17 mouse cellular contexts compared by ENCODE assay signal in the genomic region with DNA sequence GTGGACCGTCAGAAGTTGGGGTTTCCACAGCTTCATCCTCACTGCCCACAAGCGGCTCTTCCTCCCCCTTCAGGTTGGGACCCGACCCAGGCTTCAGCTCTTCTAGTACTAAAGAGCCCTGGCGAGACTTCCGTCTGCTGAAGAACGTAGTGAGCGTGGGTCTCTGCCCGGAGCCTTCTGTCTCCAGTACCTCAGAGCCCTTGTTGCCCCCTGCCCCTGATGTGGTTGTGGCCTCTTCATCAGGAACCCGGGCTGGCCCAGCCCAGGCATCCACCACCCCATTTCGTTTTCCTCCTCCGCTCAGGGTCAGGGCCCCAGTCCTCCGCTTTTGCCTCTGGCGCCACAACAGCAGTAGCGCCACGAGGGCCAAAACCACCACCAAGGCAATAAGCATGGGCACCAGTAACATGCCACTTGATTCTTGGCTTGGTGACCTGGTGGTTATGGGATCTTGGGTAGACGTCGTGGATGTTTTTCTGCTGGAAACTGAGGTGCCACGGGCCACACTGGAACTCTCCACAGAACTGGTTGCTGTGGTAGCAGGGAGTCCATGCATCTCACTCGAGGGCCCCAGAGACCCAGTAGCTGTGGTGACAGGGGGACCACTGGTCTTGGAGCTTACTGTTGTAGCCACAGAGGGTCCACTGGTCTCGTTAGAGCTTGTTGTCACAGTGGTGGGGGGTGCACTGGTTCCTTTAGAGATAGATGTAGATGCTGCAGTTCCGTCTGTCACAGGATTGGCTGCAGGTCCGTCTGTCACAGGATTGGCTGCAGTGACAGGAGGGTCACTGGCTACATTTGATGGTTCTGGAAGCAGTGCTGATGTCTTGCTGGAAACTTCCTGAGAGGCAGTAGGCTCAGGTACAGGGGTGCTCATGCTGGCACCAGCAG. TPM values are rescaled to one million over a fixed set of nuclear protein-coding genes. Genes with fewer than 3 reads are reported as not detected.
A peak's percentile ranks its signal among the peaks of the same experiment; 100 is the strongest.
DNase-seq lines count a peak whose midpoint lies in the region; ATAC-seq and TF ChIP-seq lines count a peak whose summit lies in the region.
"Had no signal": no experiment of that assay in that cellular context is flagged by ENCODE, and none has a peak within 500 bp of the region (broad histone marks: within the 10 kb centered on the region; RNA-seq: fewer than 3 reads in every experiment).

No protein-coding gene starts in this region.

- no peak for ATAC-seq in hindbrain, embryonic 11.5 days (ENCODE audit: low FRiP score)
- no peak for ATAC-seq in liver, postnatal 0 days
- no peak for ATAC-seq in intestine, embryonic 16.5 days
- no peak for ATAC-seq in heart, embryonic 12.5 days (ENCODE audit: insufficient number of reproducible peaks, low FRiP score)
- ATAC-seq: forebrain, embryonic 16.5 days; midbrain, embryonic 16.5 days had no signal

- WGBS in hindbrain, embryonic 10.5 days, result 86% methylated on average over 22 of the region's 22 CpGs
- WGBS in hindbrain, embryonic 11.5 days, result 87% methylated on average over 22 of the region's 22 CpGs
- WGBS in bone marrow, adult 2 months, result 5% methylated on average over 22 of the region's 22 CpGs
- 47% methylated on average over 22 of the region's 22 CpGs for WGBS in liver, postnatal 0 days (ENCODE audit: insufficient replicate concordance)
- WGBS in intestine, embryonic 16.5 days, result 82% methylated on average over 22 of the region's 22 CpGs
- WGBS in heart, embryonic 12.5 days, result 74% methylated on average over 22 of the region's 22 CpGs

- no peak overlapping the region for H3K4me3 ChIP-seq in hindbrain, embryonic 10.5 days
- no peak overlapping the region for H3K4me3 ChIP-seq in hindbrain, embryonic 11.5 days (ENCODE audit: low read depth, low read length)
- H3K4me3 ChIP-seq in bone marrow, adult 2 months (replicated peaks; ENCODE audit: control insufficient read depth, low read depth, low read length), result peak overlapping the region; percentile 63
- H3K4me3 ChIP-seq in liver, postnatal 0 days (ENCODE audit: low read depth, low read length), result peak overlapping the region; percentile 40
- no peak overlapping the region for H3K4me3 ChIP-seq in intestine, embryonic 16.5 days (ENCODE audit: low read length)
- no peak overlapping the region for H3K4me3 ChIP-seq in heart, embryonic 12.5 days
- H3K4me3 ChIP-seq: embryonic facial prominence, embryonic 13.5 days had no signal

- no peak for DNase-seq in hindbrain, embryonic 10.5 days (ENCODE audit: low spot score)
- no peak for DNase-seq in hindbrain, embryonic 11.5 days (ENCODE audit: low spot score)
- no peak for DNase-seq in liver, postnatal 0 days
- DNase-seq in thymus, postnatal 10 days (ENCODE audit: low spot score in 2 of 2), result peak; percentile 26 to 35
- DNase-seq in layer of hippocampus, adult 9-11 months, result no peak
- DNase-seq: cerebellum, adult 9-11 months; gastrocnemius, postnatal 14 days; heart, postnatal 10 days; kidney, postnatal 10 days; lung, adult 2 months; right cerebral cortex, postnatal 25 days had no signal

- 0 out of 2 replicates have a peak overlapping the region, but pooled peaks have one; percentile 26 for H3K27ac ChIP-seq in hindbrain, embryonic 10.5 days
- H3K27ac ChIP-seq in hindbrain, embryonic 11.5 days (ENCODE audit: low read depth, low read length), result no peak overlapping the region
- H3K27ac ChIP-seq in bone marrow, adult 2 months (ENCODE audit: control insufficient read depth, insufficient read depth, low read depth, low read length, poor library complexity), result peak overlapping the region; percentile 75
- peak overlapping the region; percentile 78 for H3K27ac ChIP-seq in liver, postnatal 0 days (ENCODE audit: low read depth)
- H3K27ac ChIP-seq in intestine, embryonic 16.5 days (ENCODE audit: low read length), result no peak overlapping the region
- no peak overlapping the region for H3K27ac ChIP-seq in heart, embryonic 12.5 days (ENCODE audit: poor library complexity, severe bottlenecking)
- H3K27ac ChIP-seq: embryonic facial prominence, embryonic 13.5 days had no signal

- no peaks in the 10 kb centered on the region for H3K9me3 ChIP-seq in hindbrain, embryonic 10.5 days
- no peaks in the 10 kb centered on the region for H3K9me3 ChIP-seq in hindbrain, embryonic 11.5 days (ENCODE audit: control insufficient read depth, low read length)
- no peaks in the 10 kb centered on the region for H3K9me3 ChIP-seq in liver, postnatal 0 days (ENCODE audit: low read length)
- H3K9me3 ChIP-seq in intestine, embryonic 16.5 days (ENCODE audit: control insufficient read depth, low read length), result no peaks in the 10 kb centered on the region
- H3K9me3 ChIP-seq in heart, embryonic 12.5 days (replicated peaks), result no peaks in the 10 kb centered on the region
- H3K9me3 ChIP-seq: embryonic facial prominence, embryonic 13.5 days had no signal

- H3K4me1 ChIP-seq in hindbrain, embryonic 10.5 days (replicated peaks), result peaks cover 23% of the 10 kb centered on the region
- no peaks in the 10 kb centered on the region for H3K4me1 ChIP-seq in hindbrain, embryonic 11.5 days (replicated peaks; ENCODE audit: control insufficient read depth, insufficient read depth, low read length)
- H3K4me1 ChIP-seq in bone marrow, adult 2 months (ENCODE audit: control insufficient read depth, insufficient read depth, low read length), result peaks cover 15% of the 10 kb centered on the region; the same call in 1 of the 2 replicates
- H3K4me1 ChIP-seq in liver, postnatal 0 days (ENCODE audit: insufficient read depth), result peaks cover 41% of the 10 kb centered on the region
- no peaks in the 10 kb centered on the region for H3K4me1 ChIP-seq in intestine, embryonic 16.5 days (ENCODE audit: control insufficient read depth, insufficient read depth, low read length)
- no peaks in the 10 kb centered on the region for H3K4me1 ChIP-seq in heart, embryonic 12.5 days (replicated peaks)
- H3K4me1 ChIP-seq: embryonic facial prominence, embryonic 13.5 days had no signal

- no peak for TF ChIP-seq CTCF in bone marrow, adult 2 months (IDR thresholded peaks at IDR 0.05; ENCODE audit: control insufficient read depth, insufficient read depth, low read length)
- no peak for TF ChIP-seq CTCF in liver, postnatal 0 days (IDR thresholded peaks at IDR 0.05; ENCODE audit: low read depth)

- no peak; the same call in 1 of the 2 replicates for TF ChIP-seq POLR2A in bone marrow, adult 2 months (IDR thresholded peaks at IDR 0.05; ENCODE audit: borderline replicate concordance, control insufficient read depth, low read depth, low read length)

- H3K4me2 ChIP-seq in hindbrain, embryonic 11.5 days (replicated peaks; ENCODE audit: low read depth, low read length), result no peak overlapping the region
- H3K4me2 ChIP-seq in liver, postnatal 0 days (ENCODE audit: low read depth, low read length), result peak overlapping the region; percentile 79
- no peak overlapping the region for H3K4me2 ChIP-seq in intestine, embryonic 16.5 days (ENCODE audit: low read depth, low read length)
- H3K4me2 ChIP-seq in heart, embryonic 12.5 days, result no peak overlapping the region
- H3K4me2 ChIP-seq: embryonic facial prominence, embryonic 13.5 days had no signal

- no peak overlapping the region for H3K9ac ChIP-seq in hindbrain, embryonic 11.5 days (ENCODE audit: low read depth, low read length)
- peak overlapping the region; percentile 52 for H3K9ac ChIP-seq in liver, postnatal 0 days (replicated peaks)
- H3K9ac ChIP-seq in intestine, embryonic 16.5 days (ENCODE audit: low read depth, low read length), result no peak overlapping the region
- no peak overlapping the region for H3K9ac ChIP-seq in heart, embryonic 12.5 days
- H3K9ac ChIP-seq: embryonic facial prominence, embryonic 13.5 days had no signal

- no peaks in the 10 kb centered on the region for H3K36me3 ChIP-seq in hindbrain, embryonic 10.5 days
- no peaks in the 10 kb centered on the region for H3K36me3 ChIP-seq in hindbrain, embryonic 11.5 days (ENCODE audit: control insufficient read depth, insufficient read depth, low read length)
- no peaks in the 10 kb centered on the region for H3K36me3 ChIP-seq in liver, postnatal 0 days (replicated peaks; ENCODE audit: insufficient read depth, low read length)
- no peaks in the 10 kb centered on the region for H3K36me3 ChIP-seq in intestine, embryonic 16.5 days (ENCODE audit: control insufficient read depth, insufficient read depth, low read length)
- no peaks in the 10 kb centered on the region for H3K36me3 ChIP-seq in heart, embryonic 12.5 days
- H3K36me3 ChIP-seq: embryonic facial prominence, embryonic 13.5 days had no signal

- H3K27me3 ChIP-seq in hindbrain, embryonic 10.5 days (ENCODE audit: insufficient read depth, poor library complexity, severe bottlenecking), result peaks cover 8% of the 10 kb centered on the region; the same call in 1 of the 2 replicates
- no peaks in the 10 kb centered on the region for H3K27me3 ChIP-seq in hindbrain, embryonic 11.5 days (ENCODE audit: control insufficient read depth, insufficient read depth, low read length)
- no peaks in the 10 kb centered on the region for H3K27me3 ChIP-seq in liver, postnatal 0 days (ENCODE audit: insufficient read depth, low read length)
- no peaks in the 10 kb centered on the region for H3K27me3 ChIP-seq in intestine, embryonic 16.5 days (replicated peaks; ENCODE audit: control insufficient read depth, insufficient read depth, low read length)
- 0 out of 2 replicates have a peak, but pooled peaks cover 5% of the 10 kb centered on the region for H3K27me3 ChIP-seq in heart, embryonic 12.5 days (replicated peaks)
- H3K27me3 ChIP-seq: embryonic facial prominence, embryonic 13.5 days had no signal

- no peak for TF ChIP-seq EP300 in liver, postnatal 0 days (IDR thresholded peaks at IDR 0.05; ENCODE audit: low read depth)

RNA-seq across cellular contexts. Expression of a gene that starts 1.2 kb away (rescaled TPM):
- polyA plus RNA-seq in hindbrain, embryonic 10.5 days (2016; fragmentation: Nextera tagmentation; extraction: Ambion mirVana), result not detected in 2 replicates
- polyA plus RNA-seq in hindbrain, embryonic 11.5 days (2014; fragmentation: Nextera tagmentation; extraction: Ambion mirVana), result 0.07 and 0.08 TPM in 2 replicates
- polyA plus RNA-seq in bone marrow, adult 2 months (2011; ENCODE audit: insufficient read depth, insufficient read length, low replicate concordance, missing spikeins), result 29.7 and 49.2 TPM in 2 replicates
- 4.9 and 5.6 TPM in 2 replicates for polyA plus RNA-seq in liver, postnatal 0 days (2015; fragmentation: Nextera tagmentation; extraction: Ambion mirVana)
- polyA plus RNA-seq in intestine, embryonic 16.5 days (2015; fragmentation: Nextera tagmentation; extraction: Ambion mirVana), result 0.26 and 0.42 TPM in 2 replicates
- 0.17 and 0.31 TPM in 2 replicates for polyA plus RNA-seq in heart, embryonic 12.5 days (2016; fragmentation: Nextera tagmentation; extraction: Ambion mirVana)
- polyA plus RNA-seq: midbrain, embryonic 16.5 days had no signal

RNA-seq across cellular contexts. Expression of a gene that starts 14.4 kb away (rescaled TPM):
- polyA plus RNA-seq in hindbrain, embryonic 10.5 days (2016; fragmentation: Nextera tagmentation; extraction: Ambion mirVana), result 2.6 and 4.9 TPM in 2 replicates
- 1.7 and 2.0 TPM in 2 replicates for polyA plus RNA-seq in hindbrain, embryonic 11.5 days (2014; fragmentation: Nextera tagmentation; extraction: Ambion mirVana)
- 1.4 and 10.6 TPM in 2 replicates for polyA plus RNA-seq in bone marrow, adult 2 months (2011; ENCODE audit: insufficient read depth, insufficient read length, low replicate concordance, missing spikeins)
- 148 and 151 TPM in 2 replicates for polyA plus RNA-seq in liver, postnatal 0 days (2015; fragmentation: Nextera tagmentation; extraction: Ambion mirVana)
- 4.9 and 6.8 TPM in 2 replicates for polyA plus RNA-seq in intestine, embryonic 16.5 days (2015; fragmentation: Nextera tagmentation; extraction: Ambion mirVana)
- 5.7 and 6.1 TPM in 2 replicates for polyA plus RNA-seq in heart, embryonic 12.5 days (2016; fragmentation: Nextera tagmentation; extraction: Ambion mirVana)

RNA-seq across cellular contexts. Expression of a gene that starts 45.3 kb away (rescaled TPM):
- 0.80 and 0.81 TPM in 2 replicates for polyA plus RNA-seq in hindbrain, embryonic 10.5 days (2016; fragmentation: Nextera tagmentation; extraction: Ambion mirVana)
- 1.0 and 1.3 TPM in 2 replicates for polyA plus RNA-seq in hindbrain, embryonic 11.5 days (2014; fragmentation: Nextera tagmentation; extraction: Ambion mirVana)
- 13.6 and 36.8 TPM in 2 replicates for polyA plus RNA-seq in bone marrow, adult 2 months (2011; ENCODE audit: insufficient read depth, insufficient read length, low replicate concordance, missing spikeins)
- polyA plus RNA-seq in liver, postnatal 0 days (2015; fragmentation: Nextera tagmentation; extraction: Ambion mirVana), result 7.6 and 8.1 TPM in 2 replicates
- 7.4 and 7.7 TPM in 2 replicates for polyA plus RNA-seq in intestine, embryonic 16.5 days (2015; fragmentation: Nextera tagmentation; extraction: Ambion mirVana)
- 0.54 and 1.3 TPM in 2 replicates for polyA plus RNA-seq in heart, embryonic 12.5 days (2016; fragmentation: Nextera tagmentation; extraction: Ambion mirVana)

RNA-seq across cellular contexts. Expression of a gene that starts 49.3 kb away (rescaled TPM):
- not detected in 2 replicates for polyA plus RNA-seq in hindbrain, embryonic 10.5 days (2016; fragmentation: Nextera tagmentation; extraction: Ambion mirVana)
- polyA plus RNA-seq in hindbrain, embryonic 11.5 days (2014; fragmentation: Nextera tagmentation; extraction: Ambion mirVana), result not detected in 2 replicates
- polyA plus RNA-seq in bone marrow, adult 2 months (2011; ENCODE audit: insufficient read depth, insufficient read length, low replicate concordance, missing spikeins), result 3.1 TPM in 1 of 2 replicates, not detected in the other
- polyA plus RNA-seq in liver, postnatal 0 days (2015; fragmentation: Nextera tagmentation; extraction: Ambion mirVana), result 0.59 and 1.8 TPM in 2 replicates
- polyA plus RNA-seq in intestine, embryonic 16.5 days (2015; fragmentation: Nextera tagmentation; extraction: Ambion mirVana), result 37.2 and 69.9 TPM in 2 replicates
- not detected in 2 replicates for polyA plus RNA-seq in heart, embryonic 12.5 days (2016; fragmentation: Nextera tagmentation; extraction: Ambion mirVana)
- polyA plus RNA-seq: embryonic facial prominence, embryonic 13.5 days; forebrain, embryonic 16.5 days; midbrain, embryonic 16.5 days had no signal

RNA-seq across cellular contexts. Expression of a gene that starts 59.4 kb away (rescaled TPM):
- 94.4 and 96.0 TPM in 2 replicates for polyA plus RNA-seq in hindbrain, embryonic 10.5 days (2016; fragmentation: Nextera tagmentation; extraction: Ambion mirVana)
- 64.7 and 76.2 TPM in 2 replicates for polyA plus RNA-seq in hindbrain, embryonic 11.5 days (2014; fragmentation: Nextera tagmentation; extraction: Ambion mirVana)
- polyA plus RNA-seq in bone marrow, adult 2 months (2011; ENCODE audit: insufficient read depth, insufficient read length, low replicate concordance, missing spikeins), result 46.6 and 64.1 TPM in 2 replicates
- polyA plus RNA-seq in liver, postnatal 0 days (2015; fragmentation: Nextera tagmentation; extraction: Ambion mirVana), result 11.5 and 14.0 TPM in 2 replicates
- 42.2 and 43.3 TPM in 2 replicates for polyA plus RNA-seq in intestine, embryonic 16.5 days (2015; fragmentation: Nextera tagmentation; extraction: Ambion mirVana)
- 50.5 and 51.5 TPM in 2 replicates for polyA plus RNA-seq in heart, embryonic 12.5 days (2016; fragmentation: Nextera tagmentation; extraction: Ambion mirVana)

Comparison
In these comparisons a context has a peak if more than half of its experiments do, and no peak if none do; other contexts are left out.
1. H3K27ac ChIP-seq: peak in hindbrain, embryonic 10.5 days (single experiment), bone marrow, adult 2 months (single experiment) and liver, postnatal 0 days (single experiment); none in hindbrain, embryonic 11.5 days (single experiment), intestine, embryonic 16.5 days (single experiment) and heart, embryonic 12.5 days (single experiment).
2. DNase-seq: peak in thymus, postnatal 10 days (2 of 2); none in hindbrain, embryonic 10.5 days (single experiment), hindbrain, embryonic 11.5 days (single experiment), liver, postnatal 0 days (single experiment) and layer of hippocampus, adult 9-11 months (single experiment).
3. H3K4me3 ChIP-seq: peak in bone marrow, adult 2 months (single experiment) and liver, postnatal 0 days (single experiment); none in hindbrain, embryonic 10.5 days (single experiment), hindbrain, embryonic 11.5 days (single experiment), intestine, embryonic 16.5 days (single experiment) and heart, embryonic 12.5 days (single experiment).
4. RNA of a gene that starts 14.4 kb away (polyA plus RNA-seq): 148 to 151 TPM in liver, postnatal 0 days; 1.4 to 10.6 TPM in bone marrow, adult 2 months, 4.9 to 6.8 TPM in intestine, embryonic 16.5 days, 5.7 to 6.1 TPM in heart, embryonic 12.5 days, 2.6 to 4.9 TPM in hindbrain, embryonic 10.5 days and 1.7 to 2.0 TPM in hindbrain, embryonic 11.5 days; every median in the first group is over 10 times any median in the second.